Mouse (Mus musculus): Measurements from ENCODE around the gene Plekhj1.

The Plekhj1 gene

GRCm38 (mm10) chr10:80779565-80779964 lies 18.9 kb downstream of the Plekhj1 start:
- DNase-seq (ENCODE audit: low read depth, low spot score), result no peak

DNA sequence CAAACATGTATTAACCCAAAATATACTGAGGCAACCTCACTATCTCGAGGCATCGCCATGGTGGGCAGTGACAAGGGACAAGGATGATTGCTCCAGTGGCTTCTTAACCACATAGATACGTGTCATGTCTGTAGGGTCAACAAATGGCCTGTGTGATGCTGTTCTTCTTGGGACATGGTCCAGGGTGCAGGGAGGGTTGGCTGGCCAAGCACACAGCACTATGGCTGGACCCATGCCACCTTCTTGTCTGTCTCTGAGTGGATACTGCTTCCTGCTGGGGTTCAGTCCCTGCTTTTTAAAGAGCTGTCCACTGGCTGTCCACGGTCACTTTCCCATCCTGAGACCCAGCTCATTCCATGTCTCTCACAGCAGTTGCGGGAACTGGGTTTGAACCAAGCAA lies 21.3 kb downstream of the Plekhj1 start:
- DNase-seq (ENCODE audit: low read depth, low spot score), result no peak

DNA sequence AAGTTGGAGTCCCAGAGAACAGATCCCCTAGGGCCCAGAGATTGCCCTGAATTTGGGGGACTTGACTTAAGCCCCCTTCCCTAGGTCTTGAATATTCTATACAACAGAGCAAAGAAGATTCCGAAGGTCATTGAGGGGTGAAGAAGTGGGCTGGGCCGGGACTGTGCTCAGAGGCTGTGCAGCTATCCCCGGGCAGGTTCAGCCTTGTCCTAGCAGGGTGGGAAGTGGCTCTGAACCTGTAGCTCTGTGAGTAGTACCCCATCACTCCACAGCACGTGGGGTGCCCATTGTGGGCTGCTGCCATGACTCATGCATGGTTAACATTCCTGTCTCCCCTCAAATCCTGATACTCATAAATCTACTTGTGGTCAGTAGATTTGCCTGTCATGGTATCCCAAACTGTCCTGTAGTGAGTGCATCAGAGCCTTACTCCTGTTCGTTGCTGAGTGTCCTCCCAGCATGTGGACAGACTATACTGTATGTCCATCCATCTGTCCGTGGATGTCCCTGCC lies 22.0 kb downstream of the Plekhj1 start:
- DNase-seq (ENCODE audit: low read depth, low spot score), result no peak

DNA sequence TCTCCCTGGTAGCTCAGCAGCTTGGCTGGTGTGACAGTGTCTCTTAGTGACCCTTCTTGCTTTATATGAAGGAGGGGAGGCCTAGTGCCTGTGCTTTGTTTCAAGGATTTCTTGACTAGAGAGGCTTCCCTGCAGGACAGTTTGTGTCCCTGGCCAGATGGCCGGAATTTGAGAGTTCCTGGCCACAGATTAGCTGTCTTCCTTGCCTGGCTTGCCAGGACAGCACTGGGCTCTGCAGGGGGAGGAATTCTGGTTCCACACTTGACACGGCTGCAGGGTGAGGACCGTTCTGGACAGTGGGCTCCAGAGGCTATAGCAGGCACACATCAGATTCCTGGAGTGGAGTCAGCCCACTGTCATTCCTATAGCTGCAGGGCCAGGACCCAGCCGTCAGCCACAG lies 22.7 kb downstream of the Plekhj1 start:
- no peak for DNase-seq (ENCODE audit: low read depth, low spot score)

DNA sequence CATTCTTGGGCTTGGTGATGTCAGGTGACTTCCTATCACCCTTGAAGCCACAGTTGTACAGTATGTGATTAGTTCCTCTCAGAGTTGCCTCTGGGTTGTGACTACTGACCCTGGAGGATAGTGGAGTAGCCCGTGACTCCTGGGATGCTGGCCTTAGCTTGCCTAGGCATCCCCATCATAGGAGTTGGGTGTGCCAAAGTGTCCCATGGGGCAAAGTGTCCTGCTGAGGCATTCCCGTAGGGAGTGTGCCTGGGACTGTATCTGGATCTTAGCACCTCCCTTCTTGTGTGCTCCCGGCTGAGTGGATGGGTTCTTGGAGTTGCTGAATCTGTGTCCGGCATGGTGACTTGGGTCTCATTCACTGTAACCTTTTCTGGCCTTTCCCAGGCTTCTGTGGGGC lies 23.4 kb downstream of the Plekhj1 start:
- no peak for DNase-seq (ENCODE audit: low read depth, low spot score)

GRCm38 (mm10) chr10:80774549-80774948 lies 23.9 kb downstream of the Plekhj1 start:
- peak; percentile 70 for DNase-seq (ENCODE audit: low read depth, low spot score)

- DNase-seq (ENCODE audit: low read depth, low spot score), result no peak
These were observed 24.6 kb downstream of the Plekhj1 start for GRCm38 (mm10) chr10:80773816-80774215.

- no peak for DNase-seq (ENCODE audit: low read depth, low spot score)
These were observed 30.1 kb downstream of the Plekhj1 start for GRCm38 (mm10) chr10:80768365-80768764.

DNA sequence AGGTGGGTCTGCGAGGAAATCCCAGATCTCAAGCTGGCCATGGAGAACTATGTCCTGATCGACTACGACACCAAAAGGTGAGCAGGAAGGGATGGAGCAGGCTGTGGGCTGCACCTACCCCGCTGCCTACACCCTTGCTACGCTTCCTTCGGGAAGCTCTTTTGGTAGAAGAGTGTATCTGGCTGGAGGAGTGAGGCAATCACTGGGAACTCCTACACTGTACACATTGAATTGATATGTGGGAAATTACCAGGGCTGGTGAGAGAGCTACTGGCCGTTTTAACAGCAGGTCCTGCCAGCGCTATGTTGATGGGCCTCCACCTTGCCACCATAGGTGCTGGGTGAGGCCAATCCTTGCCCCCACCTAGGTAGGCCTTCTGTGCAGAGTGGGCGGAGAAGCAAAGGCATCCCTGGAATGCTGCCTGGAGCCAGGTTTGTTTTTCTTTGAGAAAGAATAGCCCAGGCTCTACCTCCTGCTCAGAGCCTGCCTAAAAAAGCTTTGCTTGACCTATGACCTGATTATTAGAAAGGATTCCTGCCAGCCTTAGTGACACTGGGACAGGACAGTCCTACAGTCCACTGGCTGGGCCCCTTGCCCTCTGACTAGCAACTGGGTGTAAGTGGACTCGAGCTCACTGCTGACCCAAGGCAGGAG lies 32.1 kb downstream of the Plekhj1 start:
- DNase-seq (ENCODE audit: low read depth, low spot score), result peak; percentile 73

DNA sequence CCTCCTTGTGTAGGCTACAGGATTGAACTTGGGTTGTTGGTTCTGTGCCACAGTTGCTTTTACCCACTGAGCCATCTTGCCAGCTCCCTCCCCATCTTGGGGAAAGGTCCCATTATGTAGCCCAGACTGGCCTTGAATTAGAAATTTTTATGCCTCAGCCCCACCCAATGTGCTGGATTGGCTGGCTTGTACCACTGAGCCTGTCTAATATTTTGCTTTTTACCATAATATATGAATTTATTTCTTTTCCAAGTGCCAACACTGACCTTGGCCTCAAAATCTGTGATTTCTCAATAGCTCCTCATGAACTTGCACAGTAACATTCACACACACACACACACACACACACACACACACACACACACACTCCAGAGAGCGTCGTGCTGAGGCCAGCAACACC lies 32.7 kb downstream of the Plekhj1 start:
- no peak for DNase-seq (ENCODE audit: low read depth, low spot score)

GRCm38 (mm10) chr10:80763502-80763901 lies 34.9 kb downstream of the Plekhj1 start:
- no peak for DNase-seq (ENCODE audit: low read depth, low spot score)

GRCm38 (mm10) chr10:80761821-80762220 lies 36.6 kb downstream of the Plekhj1 start:
- DNase-seq (ENCODE audit: low read depth, low spot score), result no peak

DNA sequence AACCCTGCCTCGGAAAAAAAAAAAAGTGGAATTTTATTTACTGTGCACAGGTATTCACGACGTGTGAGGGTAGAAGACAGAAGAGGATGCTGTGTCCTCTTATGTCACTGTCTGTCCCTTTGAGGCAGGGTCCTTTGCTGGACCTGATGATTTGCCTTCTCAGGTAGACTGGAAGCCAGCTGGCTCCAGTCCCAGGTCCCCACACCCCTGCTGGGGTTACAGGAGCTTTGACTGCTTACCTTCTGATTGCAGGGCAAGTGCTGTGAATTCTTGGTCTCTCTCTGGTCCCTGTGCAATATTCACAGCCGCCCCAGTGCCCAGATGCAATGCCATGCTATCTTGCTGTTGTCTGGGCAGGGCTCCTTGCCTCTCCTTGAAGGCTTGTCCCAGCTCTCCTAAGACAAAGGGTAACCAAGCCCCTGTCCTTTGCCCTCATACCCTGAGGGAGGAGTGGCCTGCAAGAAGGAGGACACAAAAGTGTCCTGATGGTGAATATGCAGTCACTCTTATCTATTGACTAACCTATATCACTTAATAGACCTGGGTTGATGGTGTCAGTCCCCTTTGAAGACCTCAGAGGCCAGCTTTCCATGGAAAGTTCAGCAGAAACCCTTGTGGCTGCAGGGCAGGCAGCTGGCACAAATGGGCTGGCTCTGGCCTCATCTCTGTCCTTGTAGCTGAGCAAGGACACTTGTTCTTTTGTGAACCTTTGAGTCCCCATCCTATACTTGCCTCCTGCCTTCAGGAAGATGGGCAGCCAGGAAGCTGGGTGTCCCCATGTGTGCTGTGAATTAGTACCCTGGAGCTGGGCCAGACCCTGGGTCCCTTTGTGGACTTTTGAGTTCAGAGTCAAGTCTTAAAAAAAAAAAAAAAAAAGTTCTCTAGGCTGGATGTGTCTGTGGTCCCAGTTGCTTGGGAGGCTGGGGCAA lies 37.6 kb downstream of the Plekhj1 start:
- DNase-seq (ENCODE audit: low read depth, low spot score), result no peak

- no peak for DNase-seq (ENCODE audit: low read depth, low spot score)
These were observed 39.8 kb downstream of the Plekhj1 start for GRCm38 (mm10) chr10:80758651-80759050.

DNA sequence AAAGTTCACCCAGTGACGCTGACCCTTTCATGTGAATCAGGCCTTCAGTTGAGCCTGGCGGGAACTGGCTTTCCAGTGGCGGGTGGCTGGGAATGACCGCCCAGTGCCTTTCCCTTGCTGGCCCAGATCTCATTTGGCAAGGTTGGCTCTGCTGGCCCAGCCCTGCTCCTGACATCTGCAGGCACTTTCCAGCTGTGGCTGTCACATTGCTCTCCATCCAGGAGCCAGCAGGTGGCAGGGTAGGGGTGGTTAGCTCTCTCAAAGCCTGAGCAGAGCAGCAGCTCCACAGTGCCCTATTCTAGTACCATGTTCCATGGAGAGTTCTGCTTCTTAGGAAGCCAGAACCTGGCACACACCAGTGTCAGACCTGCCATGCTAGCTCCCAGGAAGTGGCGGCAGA lies 40.7 kb downstream of the Plekhj1 start:
- DNase-seq (ENCODE audit: low read depth, low spot score), result peak; percentile 65

DNA sequence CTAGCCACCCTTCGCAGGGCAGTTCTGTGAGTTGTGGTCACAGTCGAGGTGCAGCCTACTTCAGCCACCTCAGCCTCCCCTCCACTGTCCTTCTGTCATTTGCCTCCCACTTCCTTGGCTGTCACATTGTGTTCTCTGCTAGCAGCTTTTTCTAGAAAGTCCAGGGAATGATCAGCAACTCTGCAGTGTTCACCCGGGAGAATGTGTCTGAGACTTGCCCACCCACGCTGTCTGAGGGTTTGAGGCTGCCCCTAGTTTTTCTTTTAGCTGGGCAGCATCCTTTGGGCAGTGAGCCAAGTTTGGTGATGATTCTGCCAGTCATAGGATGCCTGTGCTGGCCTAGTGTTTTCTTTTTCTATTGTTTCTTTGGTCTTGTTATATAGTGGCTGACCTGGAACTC lies 41.5 kb downstream of the Plekhj1 start:
- DNase-seq (ENCODE audit: low read depth, low spot score), result no peak

DNA sequence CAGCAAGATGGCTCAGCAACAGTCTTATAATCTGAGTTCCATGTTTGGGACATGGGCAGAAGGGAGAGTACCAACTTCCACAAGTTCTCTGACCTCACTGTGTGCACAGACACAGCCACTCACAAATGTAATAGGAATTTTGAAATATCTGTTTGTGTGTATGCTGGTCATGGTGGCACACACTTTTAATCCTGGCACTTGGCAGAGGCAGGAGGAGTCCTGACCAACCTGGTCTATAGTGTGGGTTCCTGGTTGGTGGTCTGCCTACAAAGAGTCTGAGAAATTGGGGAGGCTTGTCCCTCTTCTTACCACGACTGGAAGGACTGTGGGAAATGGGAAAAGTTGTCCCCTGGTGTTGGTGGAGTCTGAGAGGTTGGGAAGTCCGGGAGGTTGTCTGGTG lies 41.9 kb downstream of the Plekhj1 start:
- DNase-seq (ENCODE audit: low read depth, low spot score), result no peak

- no peak for DNase-seq (ENCODE audit: low read depth, low spot score)
These were observed 42.3 kb downstream of the Plekhj1 start for GRCm38 (mm10) chr10:80756099-80756498.

DNA sequence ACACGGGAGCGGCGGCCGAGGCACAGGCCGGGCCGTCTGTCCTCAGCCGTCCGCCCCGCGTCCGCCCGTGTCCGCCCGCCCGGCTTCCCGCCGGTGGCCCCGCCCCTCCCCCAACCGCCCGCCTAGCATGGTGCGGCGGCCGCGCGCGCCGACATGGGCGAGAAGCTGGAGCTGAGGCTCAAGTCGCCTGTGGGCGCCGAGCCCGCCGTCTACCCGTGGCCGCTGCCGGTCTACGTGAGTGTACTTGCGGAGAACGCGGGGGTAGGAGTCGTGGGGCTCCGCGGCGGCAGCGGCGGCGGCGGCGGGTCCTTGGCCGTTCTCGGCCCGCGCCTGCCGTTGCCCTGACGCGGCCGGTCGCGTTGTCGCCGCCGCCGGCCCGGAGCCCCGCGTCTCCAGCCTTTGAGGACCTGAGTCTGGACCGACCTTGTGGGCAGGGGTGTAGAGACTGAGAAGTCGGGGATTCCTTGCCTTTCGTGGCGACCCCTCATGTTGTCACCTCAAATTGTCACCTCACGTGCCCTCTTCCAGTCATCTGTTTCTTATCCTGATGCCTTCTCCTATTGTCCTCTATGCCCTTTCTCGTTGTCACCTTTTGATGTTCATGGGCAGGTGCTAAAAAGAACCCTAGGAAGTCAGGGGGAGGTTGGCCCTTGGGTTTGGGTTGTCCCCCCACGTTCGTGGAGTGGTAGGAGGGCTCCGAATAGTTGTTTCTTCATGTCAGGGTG lies 43.0 kb downstream of the Plekhj1 start:
- no peak for DNase-seq (ENCODE audit: low read depth, low spot score)

DNA sequence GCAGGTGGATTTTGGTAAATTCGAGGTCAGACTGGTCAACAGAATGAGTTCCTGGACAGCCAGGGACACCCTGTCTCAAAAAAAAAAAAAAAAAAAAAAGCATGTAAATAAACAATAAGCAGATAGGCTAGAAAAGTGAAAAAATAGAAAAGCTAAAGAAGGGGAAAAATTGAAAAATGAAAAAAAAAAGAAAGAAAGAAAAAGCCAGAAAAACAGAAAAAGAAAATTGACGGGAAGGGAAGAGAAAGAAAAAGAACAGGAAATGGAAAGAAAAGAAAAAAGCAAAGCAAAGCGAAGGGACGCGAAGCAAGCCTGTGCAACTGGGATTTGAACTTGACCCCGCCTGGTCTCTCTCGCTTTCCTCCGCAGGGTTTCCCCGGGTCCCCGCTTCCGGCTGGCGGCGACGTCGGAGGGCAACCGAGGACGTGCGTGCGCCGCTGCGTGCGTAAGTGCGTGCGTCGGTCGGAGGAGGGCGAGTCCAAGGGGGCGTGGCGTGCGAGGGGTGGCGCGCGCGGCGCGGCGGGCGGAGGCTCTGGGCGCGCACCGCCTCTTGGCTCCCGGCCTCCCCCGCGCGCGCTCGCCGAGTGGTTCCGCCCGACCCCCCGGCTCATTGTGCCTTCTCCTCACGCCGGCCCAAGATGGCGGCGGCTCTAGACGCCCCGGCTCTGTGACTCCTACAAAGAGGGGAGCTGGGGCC lies 43.7 kb downstream of the Plekhj1 start, which contains the start of gene Dot1l:
Dot1l (plus strand) TSS at position 613 of the 697 bp plus-strand sequence.
- DNase-seq (ENCODE audit: low read depth, low spot score), result peak; percentile 97

- peak; percentile 92 for DNase-seq (ENCODE audit: low read depth, low spot score)
These were observed 46.3 kb downstream of the Plekhj1 start for GRCm38 (mm10) chr10:80752079-80752625.

Measured in R1 (cell line).